Mouse (Mus musculus): ENCODE data around the gene Dppa4. TPM values are rescaled to one million over a fixed set of nuclear protein-coding genes. Genes with fewer than 3 reads are reported as not detected.

Dppa4 gene
- polyA plus RNA-seq, 1 experiment from 2014 or later = not detected

GRCm38 (mm10) chr16:48309912-48310630, 26.5 kb downstream of the Dppa4 start:
- H3K4me1 ChIP-seq (ENCODE audit: control insufficient read depth, insufficient read depth, low read length) = no peaks in the 10 kb centered on the region
- H3K4me3 ChIP-seq (ENCODE audit: low read depth, low read length) = no peak overlapping the region
- no peaks in the 10 kb centered on the region for H3K9me3 ChIP-seq (replicated peaks; ENCODE audit: control insufficient read depth, low read length, poor library complexity, severe bottlenecking)
- no peaks in the 10 kb centered on the region for H3K36me3 ChIP-seq (ENCODE audit: control insufficient read depth, insufficient read depth, low read length)
- no peak overlapping the region for H3K9ac ChIP-seq (ENCODE audit: low read depth, low read length)
- ATAC-seq = no peak
- H3K27ac ChIP-seq (ENCODE audit: low read length) = no peak overlapping the region
- no peak overlapping the region for H3K4me2 ChIP-seq (ENCODE audit: low read length)
- no peaks in the 10 kb centered on the region for H3K27me3 ChIP-seq (ENCODE audit: control insufficient read depth, insufficient read depth, low read depth, low read length)
- 80% methylated on average over 12 of the region's 12 CpGs for WGBS

DNA sequence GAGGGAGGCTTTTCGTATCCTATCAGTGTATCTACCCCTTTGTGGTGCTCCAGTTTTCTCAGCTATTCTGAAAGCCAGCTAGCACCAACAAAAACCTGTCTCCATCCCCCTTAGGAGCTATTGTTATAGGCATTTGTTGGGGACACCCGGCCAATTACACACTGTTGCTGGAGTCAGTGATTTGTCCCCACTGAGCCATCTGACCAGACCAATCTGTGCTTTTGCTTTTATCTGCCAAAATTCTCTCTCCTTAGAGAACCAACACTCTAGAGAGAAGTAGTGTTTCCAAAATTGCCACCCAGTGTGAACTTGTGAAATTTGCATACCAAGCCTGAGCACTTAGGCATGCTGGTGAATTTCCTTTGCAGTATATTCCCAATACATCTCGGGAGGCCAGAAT, 31.8 kb downstream of the Dppa4 start:
- no peak overlapping the region for H3K4me3 ChIP-seq (ENCODE audit: low read depth, low read length)

GRCm38 (mm10) chr16:48320781-48321180, 37.2 kb downstream of the Dppa4 start:
- H3K4me2 ChIP-seq (ENCODE audit: low read length) = no peak overlapping the region
- H3K9ac ChIP-seq (ENCODE audit: low read depth, low read length) = no peak overlapping the region
- H3K9me3 ChIP-seq (replicated peaks; ENCODE audit: control insufficient read depth, low read length, poor library complexity, severe bottlenecking) = no peaks in the 10 kb centered on the region
- no peaks in the 10 kb centered on the region for H3K4me1 ChIP-seq (ENCODE audit: control insufficient read depth, insufficient read depth, low read length)
- H3K27me3 ChIP-seq (ENCODE audit: control insufficient read depth, insufficient read depth, low read depth, low read length) = no peaks in the 10 kb centered on the region
- no peaks in the 10 kb centered on the region for H3K36me3 ChIP-seq (ENCODE audit: control insufficient read depth, insufficient read depth, low read length)
- ATAC-seq = no peak
- no peak overlapping the region for H3K4me3 ChIP-seq (ENCODE audit: low read depth, low read length)
- 98% methylated on average over 6 of the region's 6 CpGs for WGBS
- no peak overlapping the region for H3K27ac ChIP-seq (ENCODE audit: low read length)

More for the DNA sequence above, 31.8 kb downstream of the Dppa4 start:
- Histone ChIP-seq H3K36me3 (ENCODE audit: control insufficient read depth, insufficient read depth, low read length) (no peaks in the 10 kb centered on the region), H3K27me3 (ENCODE audit: control insufficient read depth, insufficient read depth, low read depth, low read length) (no peaks in the 10 kb centered on the region), H3K4me1 (ENCODE audit: control insufficient read depth, insufficient read depth, low read length) (no peaks in the 10 kb centered on the region), H3K4me2 (ENCODE audit: low read length) (no peak overlapping the region), H3K9ac (ENCODE audit: low read depth, low read length) (no peak overlapping the region), H3K9me3 (replicated peaks; ENCODE audit: control insufficient read depth, low read length, poor library complexity, severe bottlenecking) (no peaks in the 10 kb centered on the region), H3K27ac (ENCODE audit: low read length) (no peak overlapping the region)
- ATAC-seq = no peak
- WGBS = 87% methylated on average over 3 of the region's 3 CpGs

GRCm38 (mm10) chr16:48323133-48323532, 39.6 kb downstream of the Dppa4 start:
- 70% methylated on average over 6 of the region's 6 CpGs for WGBS
- H3K4me3 ChIP-seq (ENCODE audit: low read depth, low read length) = no peak overlapping the region
- no peak for ATAC-seq
- H3K9me3 ChIP-seq (replicated peaks; ENCODE audit: control insufficient read depth, low read length, poor library complexity, severe bottlenecking) = no peaks in the 10 kb centered on the region
- H3K27me3 ChIP-seq (ENCODE audit: control insufficient read depth, insufficient read depth, low read depth, low read length) = no peaks in the 10 kb centered on the region
- no peaks in the 10 kb centered on the region for H3K4me1 ChIP-seq (ENCODE audit: control insufficient read depth, insufficient read depth, low read length)
- no peak overlapping the region for H3K27ac ChIP-seq (ENCODE audit: low read length)
- no peak overlapping the region for H3K9ac ChIP-seq (ENCODE audit: low read depth, low read length)
- H3K36me3 ChIP-seq (ENCODE audit: control insufficient read depth, insufficient read depth, low read length) = no peaks in the 10 kb centered on the region
- no peak overlapping the region for H3K4me2 ChIP-seq (ENCODE audit: low read length)

- no peaks in the 10 kb centered on the region for H3K4me1 ChIP-seq (ENCODE audit: control insufficient read depth, insufficient read depth, low read length)
- H3K4me2 ChIP-seq (ENCODE audit: low read length) = no peak overlapping the region
- no peaks in the 10 kb centered on the region for H3K36me3 ChIP-seq (ENCODE audit: control insufficient read depth, insufficient read depth, low read length)
- H3K27me3 ChIP-seq (ENCODE audit: control insufficient read depth, insufficient read depth, low read depth, low read length) = no peaks in the 10 kb centered on the region
- 81% methylated on average over 8 of the region's 8 CpGs for WGBS
- H3K9ac ChIP-seq (ENCODE audit: low read depth, low read length) = no peak overlapping the region
- no peak for ATAC-seq
- H3K27ac ChIP-seq (ENCODE audit: low read length) = no peak overlapping the region
- no peaks in the 10 kb centered on the region for H3K9me3 ChIP-seq (replicated peaks; ENCODE audit: control insufficient read depth, low read length, poor library complexity, severe bottlenecking)
- H3K4me3 ChIP-seq (ENCODE audit: low read depth, low read length) = no peak overlapping the region
Measured at GRCm38 (mm10) chr16:48323602-48324345, 40.2 kb downstream of the Dppa4 start.

GRCm38 (mm10) chr16:48326903-48327302, 43.4 kb downstream of the Dppa4 start:
- Histone ChIP-seq H3K4me1 (ENCODE audit: control insufficient read depth, insufficient read depth, low read length) (no peaks in the 10 kb centered on the region), H3K27me3 (ENCODE audit: control insufficient read depth, insufficient read depth, low read depth, low read length) (no peaks in the 10 kb centered on the region), H3K27ac (ENCODE audit: low read length) (no peak overlapping the region), H3K36me3 (ENCODE audit: control insufficient read depth, insufficient read depth, low read length) (no peaks in the 10 kb centered on the region), H3K4me3 (ENCODE audit: low read depth, low read length) (no peak overlapping the region), H3K9me3 (replicated peaks; ENCODE audit: control insufficient read depth, low read length, poor library complexity, severe bottlenecking) (no peaks in the 10 kb centered on the region), H3K9ac (ENCODE audit: low read depth, low read length) (no peak overlapping the region), H3K4me2 (ENCODE audit: low read length) (no peak overlapping the region)
- ATAC-seq = no peak
- WGBS = 89% methylated on average over 5 of the region's 5 CpGs

- H3K4me2 ChIP-seq (ENCODE audit: low read length) = no peak overlapping the region
- H3K36me3 ChIP-seq (ENCODE audit: control insufficient read depth, insufficient read depth, low read length) = no peaks in the 10 kb centered on the region
- H3K9me3 ChIP-seq (replicated peaks; ENCODE audit: control insufficient read depth, low read length, poor library complexity, severe bottlenecking) = no peaks in the 10 kb centered on the region
- no peaks in the 10 kb centered on the region for H3K4me1 ChIP-seq (ENCODE audit: control insufficient read depth, insufficient read depth, low read length)
- no peaks in the 10 kb centered on the region for H3K27me3 ChIP-seq (ENCODE audit: control insufficient read depth, insufficient read depth, low read depth, low read length)
- no peak overlapping the region for H3K9ac ChIP-seq (ENCODE audit: low read depth, low read length)
- 96% methylated on average over 2 of the region's 2 CpGs for WGBS
- no peak overlapping the region for H3K4me3 ChIP-seq (ENCODE audit: low read depth, low read length)
- no peak for ATAC-seq
- H3K27ac ChIP-seq (ENCODE audit: low read length) = no peak overlapping the region
Measured at GRCm38 (mm10) chr16:48328420-48328819, 44.9 kb downstream of the Dppa4 start.

GRCm38 (mm10) chr16:48331822-48332221, 48.3 kb downstream of the Dppa4 start:
- ATAC-seq = no peak
- Histone ChIP-seq H3K27me3 (ENCODE audit: control insufficient read depth, insufficient read depth, low read depth, low read length) (no peaks in the 10 kb centered on the region), H3K4me1 (ENCODE audit: control insufficient read depth, insufficient read depth, low read length) (no peaks in the 10 kb centered on the region), H3K9me3 (replicated peaks; ENCODE audit: control insufficient read depth, low read length, poor library complexity, severe bottlenecking) (no peaks in the 10 kb centered on the region), H3K4me2 (ENCODE audit: low read length) (no peak overlapping the region), H3K9ac (ENCODE audit: low read depth, low read length) (no peak overlapping the region), H3K36me3 (ENCODE audit: control insufficient read depth, insufficient read depth, low read length) (no peaks in the 10 kb centered on the region), H3K27ac (ENCODE audit: low read length) (no peak overlapping the region), H3K4me3 (ENCODE audit: low read depth, low read length) (no peak overlapping the region)
- 95% methylated on average over 3 of the region's 3 CpGs for WGBS

- no peaks in the 10 kb centered on the region for H3K27me3 ChIP-seq (ENCODE audit: control insufficient read depth, insufficient read depth, low read depth, low read length)
- no peak for ATAC-seq
- no peak overlapping the region for H3K4me2 ChIP-seq (ENCODE audit: low read length)
- no peak overlapping the region for H3K9ac ChIP-seq (ENCODE audit: low read depth, low read length)
- no peak overlapping the region for H3K27ac ChIP-seq (ENCODE audit: low read length)
- H3K9me3 ChIP-seq (replicated peaks; ENCODE audit: control insufficient read depth, low read length, poor library complexity, severe bottlenecking) = no peaks in the 10 kb centered on the region
- H3K4me1 ChIP-seq (ENCODE audit: control insufficient read depth, insufficient read depth, low read length) = no peaks in the 10 kb centered on the region
- H3K36me3 ChIP-seq (ENCODE audit: control insufficient read depth, insufficient read depth, low read length) = no peaks in the 10 kb centered on the region
- no peak overlapping the region for H3K4me3 ChIP-seq (ENCODE audit: low read depth, low read length)
- 86% methylated on average over 4 of the region's 4 CpGs for WGBS
Measured at GRCm38 (mm10) chr16:48335326-48335725, 51.8 kb downstream of the Dppa4 start.

Data from midbrain, embryonic 16.5 days (tissue).